Mouse (Mus musculus): ENCODE data around the gene Car15.

Car15 gene

GRCm38 (mm10) chr16:17801777-17802455, 36.2 kb downstream of the Car15 start:
- DNase-seq (ENCODE audit: low spot score): no peak

DNA sequence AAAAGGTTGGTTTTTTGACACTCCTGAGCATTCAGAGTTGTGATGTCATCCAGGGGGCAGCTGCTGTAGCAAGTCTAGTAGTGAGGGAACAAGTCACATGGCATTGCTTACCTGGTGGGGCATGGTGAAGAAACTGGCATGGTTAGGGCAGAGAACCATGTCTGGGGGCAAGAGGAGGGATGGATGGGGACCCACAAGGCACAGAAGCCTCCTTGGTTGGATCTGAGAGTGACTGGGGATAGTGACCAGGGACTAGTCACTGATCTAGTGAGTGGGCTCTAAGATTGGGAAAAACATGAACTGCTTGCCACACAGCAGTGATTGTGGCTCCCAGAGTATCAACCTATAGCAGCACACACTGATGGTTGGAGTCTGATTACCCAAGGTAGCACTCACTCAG, 38.6 kb downstream of the Car15 start:
- no peak for DNase-seq (ENCODE audit: low spot score)

GRCm38 (mm10) chr16:17798321-17799180, 39.6 kb downstream of the Car15 start:
- DNase-seq (ENCODE audit: low spot score): peak; percentile 48

- no peak for DNase-seq (ENCODE audit: low spot score)
These were observed 40.3 kb downstream of the Car15 start for GRCm38 (mm10) chr16:17797812-17798311.

- DNase-seq (ENCODE audit: low spot score): no peak
These were observed 41.0 kb downstream of the Car15 start, which contains the start of gene Scarf2 for GRCm38 (mm10) chr16:17796971-17797811. Scarf2 (plus strand) TSS chr16:17797282.

GRCm38 (mm10) chr16:17796519-17796918, 41.6 kb downstream of the Car15 start:
- no peak for DNase-seq (ENCODE audit: low spot score)

GRCm38 (mm10) chr16:17795643-17796042, 42.5 kb downstream of the Car15 start:
- DNase-seq (ENCODE audit: low spot score): no peak

GRCm38 (mm10) chr16:17794047-17794446, 44.1 kb downstream of the Car15 start:
- DNase-seq (ENCODE audit: low spot score): no peak

GRCm38 (mm10) chr16:17792728-17793127, 45.4 kb downstream of the Car15 start:
- DNase-seq (ENCODE audit: low spot score): no peak

DNA sequence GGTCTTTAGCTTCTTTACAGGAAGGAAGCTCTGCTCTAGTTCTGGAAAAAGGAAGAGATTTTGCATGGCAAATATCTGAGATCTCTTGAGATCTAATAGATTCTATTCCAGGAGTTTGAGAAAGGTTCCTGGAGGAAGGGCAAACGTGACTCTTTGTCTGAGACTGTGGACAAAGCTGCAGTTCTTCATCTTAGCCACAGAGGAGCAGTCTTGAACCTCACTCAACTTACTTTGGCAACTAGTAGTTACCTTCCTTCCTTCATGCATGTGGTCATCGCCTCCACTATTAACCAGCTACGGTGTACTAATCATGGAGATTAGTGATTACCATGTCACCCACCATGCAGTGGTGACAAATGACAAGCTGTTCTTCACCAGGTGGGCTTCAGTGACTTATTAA, 52.8 kb downstream of the Car15 start:
- DNase-seq (ENCODE audit: low spot score): no peak

All from testis, postnatal 14 days (tissue).